Mouse (Mus musculus): ENCODE results near the gene 2210016L21Rik.

2210016L21Rik gene

GRCm38 (mm10) chr5:114978888-114979249 lies 36.9 kb downstream of the 2210016L21Rik start:
- peak; percentile 77 for DNase-seq (ENCODE audit: low read depth, low spot score)

DNA sequence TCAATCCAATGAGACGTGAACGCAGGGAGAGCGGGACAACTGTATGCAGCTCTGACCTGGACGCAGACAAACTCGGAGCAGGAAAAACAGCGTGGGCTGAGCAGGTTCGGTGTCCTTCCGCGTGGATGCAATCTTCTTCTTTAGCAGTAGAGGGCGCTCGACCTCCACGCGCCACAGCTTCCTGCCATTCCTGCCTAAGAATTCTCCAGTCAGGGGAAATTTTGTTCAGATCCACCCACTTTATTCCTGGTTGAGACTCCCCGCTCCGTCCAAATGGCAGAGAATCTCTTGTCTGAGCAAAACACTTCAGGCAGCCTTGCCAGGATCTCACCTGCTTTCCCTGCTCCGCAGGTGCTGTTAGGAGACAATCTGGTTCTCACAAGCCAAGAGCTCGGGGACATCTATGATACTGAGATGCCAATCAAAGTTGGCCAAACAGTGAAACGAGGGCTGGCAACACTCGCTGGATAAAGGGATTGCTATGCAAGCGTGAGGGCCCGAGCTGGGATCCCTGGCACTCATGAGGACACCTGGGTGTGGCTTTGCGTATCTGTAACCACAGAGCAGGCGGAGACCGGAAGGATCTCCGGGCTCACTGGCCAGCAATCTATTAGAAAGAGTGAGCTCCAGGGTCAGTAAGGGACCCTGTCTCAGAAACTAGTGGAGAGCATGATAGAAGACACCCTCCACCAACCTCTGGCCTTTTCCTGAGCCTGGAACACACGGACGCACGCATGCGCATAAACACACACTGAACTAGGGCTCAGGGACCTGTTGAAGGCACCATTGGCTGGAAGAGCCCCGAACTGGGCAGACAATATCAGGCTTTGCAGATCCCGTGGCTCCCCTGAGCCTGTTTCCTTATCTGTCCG lies 37.5 kb downstream of the 2210016L21Rik start:
- DNase-seq (ENCODE audit: low read depth, low spot score): peak; percentile 81

DNA sequence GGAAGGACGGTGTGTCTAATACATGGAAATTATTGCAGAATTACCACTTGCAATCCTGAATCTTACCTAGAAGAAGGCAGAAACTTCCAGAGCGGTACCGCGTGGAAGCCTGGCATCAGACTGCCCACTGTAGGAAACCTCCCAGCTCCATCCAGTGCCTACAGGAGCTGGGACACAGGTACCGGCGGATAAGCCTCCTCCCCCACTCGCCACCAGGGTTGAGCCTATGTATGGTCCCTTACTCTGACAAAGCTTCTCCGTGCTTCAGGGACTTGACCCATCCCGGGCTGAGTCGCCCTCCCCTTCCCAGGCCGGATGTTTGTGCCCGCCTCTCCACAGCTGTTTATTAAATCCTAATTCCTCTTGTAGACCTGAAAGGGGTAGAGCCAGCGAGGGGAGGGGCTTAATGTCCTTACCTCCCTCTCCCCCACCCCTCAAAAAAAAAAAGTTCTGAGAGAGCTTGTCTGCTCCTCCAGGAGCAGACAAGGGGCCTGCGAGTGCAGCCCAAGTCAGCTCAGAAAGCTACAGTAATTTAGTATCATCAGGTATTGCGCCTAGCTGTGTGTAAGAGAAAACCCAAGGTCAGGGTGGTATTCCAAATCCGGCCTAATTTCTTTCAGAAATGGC lies 38.3 kb downstream of the 2210016L21Rik start:
- DNase-seq (ENCODE audit: low read depth, low spot score): peak; percentile 10

DNA sequence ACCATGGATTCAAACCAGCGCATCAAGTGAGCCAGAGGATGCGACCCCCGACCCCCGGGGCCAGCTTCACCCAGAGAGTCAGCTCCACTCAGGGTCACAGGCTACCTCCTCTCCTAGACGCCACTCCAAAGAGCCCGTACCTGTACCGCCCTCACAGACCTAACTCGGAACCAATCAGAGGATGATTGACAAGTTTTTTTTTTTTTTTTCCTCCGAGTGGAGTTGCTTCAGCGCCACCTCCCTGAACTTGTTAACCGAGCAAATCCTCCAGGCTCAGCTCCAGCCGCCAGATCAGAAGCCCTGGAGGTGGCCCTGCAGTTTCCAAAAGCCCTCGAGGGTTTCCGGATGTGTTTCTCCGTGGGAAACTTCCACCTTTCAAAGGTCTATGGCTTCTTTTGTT lies 40.0 kb downstream of the 2210016L21Rik start:
- DNase-seq (ENCODE audit: low read depth, low spot score): no peak

DNA sequence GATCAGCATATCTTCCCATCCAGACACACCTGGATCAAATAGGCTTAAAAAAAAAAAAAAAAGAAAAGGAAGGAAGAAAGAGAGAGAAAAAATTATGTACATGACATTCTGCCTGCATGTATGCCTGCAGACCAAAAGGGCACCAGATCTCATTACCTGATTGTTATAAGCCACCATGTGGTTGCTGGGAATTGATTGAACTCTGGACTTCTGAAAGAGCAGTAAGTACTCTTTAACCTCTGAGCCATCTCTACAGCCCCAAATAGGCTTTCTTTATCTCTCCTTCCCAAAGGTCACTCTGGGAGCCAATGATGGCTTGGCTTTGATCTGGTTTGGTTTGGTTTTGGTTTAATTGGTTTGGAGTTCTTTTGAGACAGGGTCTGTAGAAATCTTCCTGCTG lies 43.1 kb downstream of the 2210016L21Rik start:
- DNase-seq (ENCODE audit: low read depth, low spot score): no peak

- peak; percentile 27 for DNase-seq (ENCODE audit: low read depth, low spot score)
These were observed 54.5 kb downstream of the 2210016L21Rik start for GRCm38 (mm10) chr5:114996447-114996846.

- DNase-seq (ENCODE audit: low read depth, low spot score): no peak
These were observed 55.4 kb downstream of the 2210016L21Rik start for GRCm38 (mm10) chr5:114997327-114997726.

Measured in CD4-positive, CD25-positive, alpha-beta regulatory T cell, adult 2 months (primary cell).